Mouse (Mus musculus): ENCODE measurements around the gene Safb. TPM values are rescaled to one million over a fixed set of nuclear protein-coding genes. Genes with fewer than 3 reads are reported as not detected.
A peak's percentile ranks its signal among the peaks of the same experiment; 100 is the strongest.

Gene Safb
- total RNA-seq, 2 experiments from 2014 or later: 173 to 188 TPM

GRCm38 (mm10) chr17:56559386-56559785, 25.2 kb upstream of the Safb start:
- intact Hi-C loops (cut with DNase I): loop anchor here (5.0 kb wide), 1 partner anchor 202 kb away; no protein-coding TSS in a partner anchor

DNA sequence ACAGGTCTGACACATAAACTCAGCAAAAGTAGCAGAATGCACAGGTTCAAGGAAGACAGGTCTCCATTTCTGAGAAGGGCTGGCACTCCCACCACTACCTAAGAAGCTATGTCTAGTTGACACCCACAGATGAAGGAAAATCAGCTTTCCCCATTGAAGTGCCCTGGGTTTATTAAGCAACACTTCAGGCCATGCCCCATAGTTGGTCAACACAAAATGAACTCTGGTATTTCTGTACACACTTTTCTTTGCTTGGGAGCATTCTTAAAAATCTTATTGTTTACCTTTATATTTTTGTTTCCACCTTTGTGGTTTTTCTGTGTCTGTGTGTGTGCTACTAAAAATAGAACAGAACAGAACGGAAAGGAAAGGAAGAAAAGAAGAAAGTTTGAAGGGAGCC, 24.5 kb upstream of the Safb start:
- no peak for DNase-seq
- intact Hi-C loops (cut with DNase I): no loop called here

More at GRCm38 (mm10) chr17:56559386-56559785, 25.2 kb upstream of the Safb start:
- no peak for DNase-seq

GRCm38 (mm10) chr17:56561866-56562265, 22.8 kb upstream of the Safb start:
- intact Hi-C loops (cut with DNase I): no loop called here

GRCm38 (mm10) chr17:56566293-56566692, 18.3 kb upstream of the Safb start:
- intact Hi-C loops (cut with DNase I): no loop called here
- DNase-seq: no peak

More at GRCm38 (mm10) chr17:56561866-56562265, 22.8 kb upstream of the Safb start:
- no peak for DNase-seq

DNA sequence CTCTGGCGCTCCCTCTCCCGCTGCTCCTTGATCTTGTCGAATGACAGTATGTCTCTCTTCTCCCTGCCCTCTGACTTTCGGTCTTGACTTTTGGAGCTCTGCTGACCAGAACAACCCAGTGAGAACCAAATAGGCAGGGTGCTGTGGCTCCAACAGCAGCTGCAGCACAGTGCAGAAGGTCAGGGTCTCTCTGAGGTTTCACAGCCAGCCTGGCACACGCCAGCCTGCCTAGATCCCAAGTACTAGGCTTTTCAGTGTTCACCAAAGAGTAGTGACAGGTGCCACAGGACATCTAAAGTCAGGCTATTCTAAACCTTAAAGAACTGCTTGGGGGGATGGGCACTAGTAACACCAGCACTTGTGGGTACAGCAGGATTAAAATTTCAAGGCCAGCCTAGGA, 17.7 kb upstream of the Safb start:
- intact Hi-C loops (cut with DNase I): no loop called here
- no peak for DNase-seq

- intact Hi-C loops (cut with DNase I): no loop called here
- DNase-seq: no peak
Measured at GRCm38 (mm10) chr17:56567370-56567769, 17.3 kb upstream of the Safb start.

DNA sequence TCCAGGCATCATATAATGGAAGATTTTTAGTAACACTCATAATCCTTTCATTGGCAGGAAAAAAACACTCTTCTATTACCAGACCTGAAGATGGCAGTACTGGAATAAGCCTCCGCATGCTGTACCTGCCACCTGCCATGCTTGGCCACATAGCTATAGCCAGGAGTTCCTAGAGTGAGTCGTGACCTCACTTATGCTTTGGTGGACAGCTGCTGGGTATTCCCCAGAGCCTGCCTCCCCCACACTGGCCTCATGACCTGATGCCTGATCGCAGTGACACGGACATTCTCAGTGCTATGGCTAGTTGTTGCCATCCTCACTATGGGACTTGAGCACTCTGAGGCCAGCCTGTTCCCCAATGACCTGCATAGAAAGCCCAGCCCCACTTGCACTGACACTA, 14.3 kb upstream of the Safb start:
- intact Hi-C loops (cut with DNase I): no loop called here

DNA sequence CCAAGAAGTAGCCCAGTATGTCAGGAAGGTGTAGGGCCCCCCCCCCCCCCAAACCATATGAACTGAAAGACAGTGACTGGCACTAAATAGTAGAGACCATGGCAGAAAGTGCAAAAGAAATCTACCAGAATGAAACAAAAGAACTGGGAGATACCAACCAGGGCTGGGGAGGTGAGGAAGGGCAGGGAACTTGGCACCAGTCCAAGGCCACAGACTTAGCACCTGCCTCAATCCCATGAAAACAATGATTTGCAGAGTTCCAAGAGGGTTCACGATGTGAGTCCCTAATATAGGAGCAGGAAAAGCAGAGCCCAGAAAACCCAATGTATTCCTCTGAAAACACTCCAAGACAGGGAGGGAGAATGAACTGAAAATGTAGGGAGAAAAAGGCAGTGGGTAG, 12.5 kb upstream of the Safb start:
- DNase-seq: peak; percentile 31
- intact Hi-C loops (cut with DNase I): no loop called here

More for the DNA sequence above, 14.3 kb upstream of the Safb start:
- DNase-seq: no peak

DNA sequence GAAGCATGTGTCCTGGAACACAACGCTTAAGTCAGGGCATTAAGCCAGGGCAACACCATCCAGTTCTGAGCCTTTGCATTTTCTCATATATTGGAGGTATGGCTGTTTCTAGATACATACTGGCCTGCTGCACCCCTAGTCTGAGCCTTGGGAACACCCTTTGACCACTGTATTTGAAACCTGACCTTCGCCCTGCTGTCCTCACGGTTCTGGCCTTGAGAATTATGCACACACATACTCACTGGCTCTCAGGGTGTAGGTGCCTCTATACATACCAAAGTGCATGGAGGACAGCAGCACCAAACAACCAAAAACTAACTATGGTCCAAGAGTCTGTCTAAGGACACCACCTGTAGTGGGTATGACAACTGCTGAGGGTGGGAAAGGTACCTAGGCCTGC, 11.7 kb upstream of the Safb start:
- intact Hi-C loops (cut with DNase I): no loop called here
- no peak for DNase-seq

DNA sequence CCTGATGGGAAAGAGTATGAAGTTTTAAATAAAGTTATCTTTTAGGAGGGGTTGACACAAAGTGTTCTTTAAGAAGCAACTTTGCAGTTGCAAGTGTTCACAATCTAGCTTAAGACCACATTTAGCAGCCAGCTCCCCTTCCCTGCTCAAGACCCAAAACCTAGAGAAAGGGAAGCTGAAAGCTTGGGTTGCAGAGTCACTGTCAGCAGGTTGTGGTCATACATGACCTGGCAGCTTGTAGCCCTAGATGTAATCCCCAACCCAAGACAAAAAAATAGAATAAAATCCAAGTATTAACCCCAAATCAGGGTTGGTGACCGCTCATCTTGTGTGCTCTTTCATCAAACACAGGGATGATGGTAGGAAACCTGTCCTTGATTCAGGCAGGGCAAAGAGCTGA, 1.6 kb upstream of the Safb start:
- no peak for DNase-seq
- intact Hi-C loops (cut with DNase I): no loop called here

DNA sequence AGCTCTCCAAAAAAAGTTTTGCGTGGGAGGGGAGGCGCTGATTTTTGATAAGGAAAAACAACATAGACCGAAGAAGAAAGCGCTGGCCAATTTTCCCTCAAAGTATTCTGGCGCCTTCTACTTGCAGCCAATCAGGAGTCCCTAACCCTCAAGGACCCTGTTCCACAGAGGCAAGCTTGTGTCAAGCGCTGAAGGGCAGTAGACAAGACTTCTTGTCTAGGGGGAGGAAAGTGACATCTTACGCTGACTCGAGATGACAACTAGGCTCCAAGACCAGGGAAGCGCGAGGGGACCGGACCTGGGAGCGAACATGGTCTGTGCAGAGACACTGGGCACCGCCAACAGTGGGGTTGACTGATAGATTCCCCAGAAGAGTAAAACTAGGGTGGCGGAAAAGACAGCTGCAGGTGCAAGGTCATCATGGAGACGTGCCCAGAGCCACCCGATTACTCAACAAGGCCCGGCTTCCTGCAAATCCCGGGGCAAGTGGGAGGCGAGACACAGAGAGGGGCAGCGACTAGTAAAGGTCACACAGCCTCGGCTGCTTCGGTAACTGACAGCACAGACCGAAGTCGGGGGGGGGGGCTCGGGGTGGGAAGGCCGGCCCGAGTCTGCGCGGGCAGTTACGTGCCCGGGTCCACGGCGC, 891 bp upstream of the Safb start:
- intact Hi-C loops (cut with DNase I): no loop called here

DNA sequence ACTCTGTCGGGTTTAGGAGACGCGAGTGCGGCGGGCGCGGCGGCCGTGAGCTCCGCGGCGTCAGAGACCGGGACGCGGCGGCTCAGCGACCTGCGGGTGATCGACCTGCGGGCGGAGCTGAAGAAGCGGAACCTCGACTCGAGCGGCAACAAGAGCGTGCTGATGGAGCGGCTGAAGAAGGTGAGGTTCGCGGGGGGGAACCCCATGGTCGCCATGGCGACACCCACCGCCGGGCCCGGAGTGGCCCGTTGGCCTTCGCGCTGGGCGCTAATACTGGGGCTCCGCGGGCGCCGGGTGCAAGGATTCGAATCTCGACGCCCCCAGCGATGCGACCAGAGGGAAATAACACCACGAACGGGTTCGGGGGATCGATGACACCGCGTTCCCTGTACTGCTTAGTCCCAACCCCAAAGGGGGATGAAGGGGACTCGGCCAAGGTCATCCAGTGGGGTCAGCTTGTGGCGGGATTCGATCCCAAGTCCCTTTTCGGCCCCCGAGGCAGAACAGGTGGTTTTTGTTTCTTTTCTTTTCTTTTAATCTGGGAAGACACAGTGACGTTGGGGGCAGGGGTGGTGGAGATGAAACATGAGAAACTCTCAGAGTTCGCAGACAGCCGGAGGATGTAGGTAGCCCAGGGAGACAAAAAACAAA, 671 bp downstream of the Safb start:
- DNase-seq: peak; percentile 49
- intact Hi-C loops (cut with DNase I): no loop called here

More for the DNA sequence above, 891 bp upstream of the Safb start:
- DNase-seq: peak; percentile 40

GRCm38 (mm10) chr17:56587773-56588172, 3.1 kb downstream of the Safb start:
- intact Hi-C loops (cut with DNase I): no loop called here
- no peak for DNase-seq

GRCm38 (mm10) chr17:56588921-56589320, 4.3 kb downstream of the Safb start:
- intact Hi-C loops (cut with DNase I): no loop called here
- DNase-seq: no peak

DNA sequence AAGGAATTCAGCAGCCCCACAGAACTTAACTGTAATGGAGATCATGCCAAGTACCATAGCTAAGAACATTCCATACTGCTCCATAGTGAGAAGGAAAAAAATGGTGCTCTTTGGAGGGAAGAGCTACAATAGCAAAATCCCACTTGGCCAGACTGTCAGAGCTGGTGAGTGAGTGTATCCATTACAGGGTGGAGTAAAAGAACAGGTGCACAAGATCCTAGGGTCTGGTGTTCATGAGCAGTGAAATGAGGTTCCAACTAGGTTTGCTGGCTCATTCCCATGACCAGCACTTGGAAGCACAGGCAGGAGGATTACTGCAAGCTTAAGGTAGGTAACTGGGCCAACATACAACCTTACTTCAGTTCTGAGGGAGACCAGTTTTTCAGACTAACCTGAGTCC, 7.9 kb downstream of the Safb start:
- DNase-seq: no peak
- intact Hi-C loops (cut with DNase I): no loop called here

GRCm38 (mm10) chr17:56593527-56594271, 9.1 kb downstream of the Safb start:
- intact Hi-C loops (cut with DNase I): no loop called here
- DNase-seq: no peak

GRCm38 (mm10) chr17:56603186-56604069, 18.8 kb downstream of the Safb start:
- DNase-seq: peak; percentile 11
- intact Hi-C loops (cut with DNase I): no loop called here

DNA sequence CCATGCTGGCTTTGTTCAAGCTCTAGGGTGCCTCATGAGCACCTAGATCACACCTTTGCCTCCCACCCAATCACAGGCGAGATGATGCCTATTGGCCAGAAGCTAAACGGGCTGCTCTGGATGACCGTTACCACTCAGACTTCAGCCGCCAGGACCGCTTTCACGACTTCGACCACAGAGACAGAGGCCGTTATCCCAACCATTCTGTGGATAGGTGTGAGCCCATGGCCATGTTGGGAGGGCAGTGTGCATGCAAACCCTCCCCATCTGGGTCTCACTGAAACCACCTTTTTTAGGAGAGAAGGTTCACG, 19.4 kb downstream of the Safb start:
- DNase-seq: no peak

DNA sequence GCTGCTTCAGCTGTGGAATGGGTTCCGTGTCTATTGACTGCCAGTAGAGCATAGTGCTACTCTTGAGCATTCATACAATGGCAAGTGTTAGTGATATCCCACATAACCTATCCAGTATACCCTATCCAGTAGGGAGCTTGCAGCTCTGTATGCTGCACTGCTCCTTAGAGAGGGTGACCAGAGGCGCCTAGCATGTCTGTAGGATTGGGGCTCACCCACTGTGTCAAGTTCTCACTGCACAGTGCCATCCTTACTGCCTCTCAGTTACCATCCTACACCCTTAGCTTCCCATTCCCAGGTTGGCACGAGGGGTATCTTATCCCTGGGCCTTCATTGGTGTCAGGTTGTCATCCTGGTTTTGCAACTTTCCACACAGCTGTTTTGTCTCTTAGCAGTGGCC, 19.8 kb downstream of the Safb start:
- intact Hi-C loops (cut with DNase I): no loop called here
- DNase-seq: no peak

More for the DNA sequence above, 19.4 kb downstream of the Safb start:
- intact Hi-C loops (cut with DNase I): no loop called here

DNA sequence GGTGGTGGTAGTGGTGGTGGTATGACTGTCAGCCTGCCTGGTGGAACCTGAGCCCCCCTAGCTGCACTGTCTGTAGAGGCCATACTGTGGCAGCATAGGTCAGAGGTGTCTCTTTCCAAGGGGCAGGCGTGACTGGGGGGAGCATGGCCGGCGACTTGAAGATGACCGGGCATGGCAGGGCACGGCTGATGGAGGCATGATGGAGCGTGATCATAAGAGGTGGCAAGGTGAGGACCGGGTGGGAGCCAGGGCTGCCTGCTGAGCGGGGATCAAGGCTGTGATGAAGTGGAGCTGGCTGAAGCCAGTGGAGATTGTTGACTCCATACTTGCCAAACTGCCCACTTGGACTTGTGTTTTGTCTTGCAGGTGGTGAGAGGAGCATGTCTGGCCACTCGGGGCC, 20.8 kb downstream of the Safb start:
- intact Hi-C loops (cut with DNase I): no loop called here
- no peak for DNase-seq

DNA sequence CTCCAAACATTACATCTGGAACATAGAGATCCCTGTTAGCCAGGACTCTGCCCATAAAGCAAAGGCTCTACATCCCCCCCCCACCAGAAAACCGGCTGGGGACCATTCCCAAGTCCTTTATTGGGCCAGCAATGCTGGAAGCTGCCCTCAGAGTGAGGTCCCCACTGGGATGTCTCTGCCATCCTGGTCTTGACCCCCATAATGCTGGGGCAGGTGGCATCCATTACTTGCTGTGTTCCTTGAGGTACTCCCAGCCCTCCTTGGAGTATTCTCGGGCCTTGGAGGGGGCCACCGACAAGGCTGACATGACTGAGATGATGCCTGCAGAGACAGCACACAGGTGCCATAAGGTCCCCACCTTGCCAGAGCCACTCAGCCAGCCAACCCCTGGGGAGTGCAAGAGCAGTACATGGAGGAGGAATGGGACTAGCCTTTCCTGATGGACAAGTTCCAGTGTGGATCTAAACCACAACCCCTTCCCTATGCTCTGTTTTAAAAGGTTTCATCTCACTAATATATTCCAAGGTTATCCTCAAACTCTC, 23.0 kb downstream of the Safb start:
- intact Hi-C loops (cut with DNase I): no loop called here
- no peak for DNase-seq
